Mouse (Mus musculus) lung, postnatal 0 days (tissue): Measurements from ENCODE around the gene Erbb2.

ENCODE experiments used
- CTCF ChIP-seq: IDR thresholded peaks from 2 replicates; pipeline ENCODE4 v1.5.1; 2016; ENCODE audit warnings: antibody characterized with exemption, mild to moderate bottlenecking
- EP300 ChIP-seq: IDR thresholded peaks from 2 replicates; pipeline ENCODE4 v1.6.1; 2016; ENCODE audit warnings: antibody characterized with exemption, mild to moderate bottlenecking, control low read depth

DNA sequence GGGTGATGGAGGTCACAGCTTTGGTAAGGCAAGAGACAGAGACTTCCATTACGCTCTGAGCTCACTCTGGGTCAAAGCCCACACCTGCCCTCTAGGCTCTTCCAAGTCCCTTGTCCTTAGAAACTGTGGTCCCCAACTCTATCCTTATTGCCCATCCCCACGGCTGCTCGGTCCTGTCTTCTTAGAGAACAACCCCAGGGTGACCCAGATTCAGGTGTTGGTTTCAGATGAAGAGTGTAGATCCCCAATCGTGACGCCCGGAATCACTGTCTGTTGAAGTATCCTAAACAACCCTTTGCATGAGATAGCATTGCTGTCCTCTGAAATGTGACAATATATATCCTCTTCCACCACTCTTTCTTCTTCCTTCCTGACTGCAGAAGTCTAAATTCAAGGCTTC, 50.0 kb downstream of the Erbb2 start:
- TF ChIP-seq CTCF = no peak
- TF ChIP-seq EP300 = no peak
